In genomic region chr9:56497181-56497864, GRCm38 (mm10) we compare ENCODE assay signal across 9 mouse cellular contexts.
A peak's percentile ranks its signal among the peaks of the same experiment; 100 is the strongest.
DNase-seq lines count a peak whose midpoint lies in the region; ATAC-seq and TF ChIP-seq lines count a peak whose summit lies in the region.
"Had no signal": no experiment of that assay in that cellular context is flagged by ENCODE, and none has a peak within 500 bp of the region (broad histone marks: within the 10 kb centered on the region; RNA-seq: fewer than 3 reads in every experiment).

No protein-coding gene starts in this region.

- no peak overlapping the region for H3K9ac ChIP-seq in hindbrain, embryonic 15.5 days
- no peak overlapping the region for H3K9ac ChIP-seq in hindbrain, embryonic 12.5 days
- no peak overlapping the region for H3K9ac ChIP-seq in heart, postnatal 0 days (replicated peaks; ENCODE audit: low read depth, low read length)
- H3K9ac ChIP-seq: midbrain, embryonic 12.5 days had no signal

- no peaks in the 10 kb centered on the region for H3K9me3 ChIP-seq in hindbrain, embryonic 15.5 days
- no peaks in the 10 kb centered on the region for H3K9me3 ChIP-seq in hindbrain, embryonic 12.5 days (replicated peaks)
- H3K9me3 ChIP-seq in heart, postnatal 0 days (replicated peaks; ENCODE audit: control insufficient read depth, low read length): no peaks in the 10 kb centered on the region
- H3K9me3 ChIP-seq in hindbrain, embryonic 10.5 days: no peaks in the 10 kb centered on the region
- H3K9me3 ChIP-seq: midbrain, embryonic 12.5 days had no signal

- H3K27me3 ChIP-seq in hindbrain, embryonic 15.5 days: no peaks in the 10 kb centered on the region
- no peaks in the 10 kb centered on the region for H3K27me3 ChIP-seq in hindbrain, embryonic 12.5 days
- H3K27me3 ChIP-seq in heart, postnatal 0 days (ENCODE audit: control insufficient read depth, insufficient read depth, low read length): no peaks in the 10 kb centered on the region
- H3K27me3 ChIP-seq in hindbrain, embryonic 10.5 days (ENCODE audit: insufficient read depth, poor library complexity, severe bottlenecking): no peaks in the 10 kb centered on the region
- H3K27me3 ChIP-seq: midbrain, embryonic 12.5 days had no signal

- 0 out of 2 replicates have a peak, but pooled peaks cover 4% of the 10 kb centered on the region for H3K36me3 ChIP-seq in hindbrain, embryonic 15.5 days
- H3K36me3 ChIP-seq in hindbrain, embryonic 12.5 days: peaks cover 8% of the 10 kb centered on the region; the same call in 1 of the 2 replicates
- H3K36me3 ChIP-seq in heart, postnatal 0 days (replicated peaks; ENCODE audit: control insufficient read depth, insufficient read depth, low read length): peaks cover 24% of the 10 kb centered on the region
- peaks cover 36% of the 10 kb centered on the region for H3K36me3 ChIP-seq in hindbrain, embryonic 10.5 days

- H3K4me1 ChIP-seq in hindbrain, embryonic 15.5 days (replicated peaks): peaks cover 37% of the 10 kb centered on the region
- H3K4me1 ChIP-seq in hindbrain, embryonic 12.5 days: peaks cover 21% of the 10 kb centered on the region
- H3K4me1 ChIP-seq in heart, postnatal 0 days (ENCODE audit: control insufficient read depth, insufficient read depth): peaks cover 58% of the 10 kb centered on the region
- H3K4me1 ChIP-seq in hindbrain, embryonic 10.5 days (replicated peaks): peaks cover 31% of the 10 kb centered on the region

- peak overlapping the region; percentile 36 for H3K27ac ChIP-seq in hindbrain, embryonic 15.5 days (replicated peaks)
- no peak overlapping the region for H3K27ac ChIP-seq in hindbrain, embryonic 12.5 days
- H3K27ac ChIP-seq in heart, postnatal 0 days (ENCODE audit: low read depth): peak overlapping the region; percentile 92
- H3K27ac ChIP-seq in hindbrain, embryonic 10.5 days: no peak overlapping the region
- H3K27ac ChIP-seq: midbrain, embryonic 12.5 days had no signal

- peak; percentile 94 to 95 for DNase-seq in adrenal gland, adult (ENCODE audit: inconsistent age in 2 of 2, low spot score in 1 of 2)
- DNase-seq in heart, postnatal 0 days (ENCODE audit: low spot score): peak; percentile 89
- DNase-seq in lung, postnatal 25 days (ENCODE audit: low spot score): peak; percentile 53
- no peak for DNase-seq in layer of hippocampus, postnatal 36 days
- no peak for DNase-seq in right cerebral cortex, postnatal 4 days
- no peak for DNase-seq in hindbrain, embryonic 10.5 days (ENCODE audit: low spot score)

- TF ChIP-seq EP300 in heart, postnatal 0 days (IDR thresholded peaks at IDR 0.05; ENCODE audit: low read depth): peak; percentile 70; the same call in 1 of the 2 replicates

- H3K4me3 ChIP-seq in hindbrain, embryonic 15.5 days: no peak overlapping the region
- H3K4me3 ChIP-seq in hindbrain, embryonic 12.5 days: no peak overlapping the region
- no peak overlapping the region for H3K4me3 ChIP-seq in heart, postnatal 0 days (ENCODE audit: low read depth, low read length)
- no peak overlapping the region for H3K4me3 ChIP-seq in hindbrain, embryonic 10.5 days
- H3K4me3 ChIP-seq: midbrain, embryonic 12.5 days had no signal

- H3K4me2 ChIP-seq in hindbrain, embryonic 15.5 days: no peak overlapping the region
- H3K4me2 ChIP-seq in hindbrain, embryonic 12.5 days (replicated peaks): no peak overlapping the region
- H3K4me2 ChIP-seq in heart, postnatal 0 days (ENCODE audit: low read depth, low read length): no peak overlapping the region
- H3K4me2 ChIP-seq: midbrain, embryonic 12.5 days had no signal

- WGBS in hindbrain, embryonic 15.5 days: 67% methylated on average over 5 of the region's 5 CpGs
- WGBS in hindbrain, embryonic 12.5 days: 79% methylated on average over 5 of the region's 5 CpGs
- WGBS in heart, postnatal 0 days: 30% methylated on average over 5 of the region's 5 CpGs
- 90% methylated on average over 5 of the region's 5 CpGs for WGBS in hindbrain, embryonic 10.5 days

- no peak for TF ChIP-seq CTCF in heart, postnatal 0 days (IDR thresholded peaks at IDR 0.05; ENCODE audit: low read depth)

- no peak for ATAC-seq in hindbrain, embryonic 15.5 days (ENCODE audit: low FRiP score, low read depth)
- no peak for ATAC-seq in hindbrain, embryonic 12.5 days (ENCODE audit: low FRiP score)
- ATAC-seq in heart, postnatal 0 days (ENCODE audit: insufficient read depth, low read depth): peak; percentile 83

Comparison
In these comparisons a context has a peak if more than half of its experiments do, and no peak if none do; other contexts are left out.
1. H3K27ac ChIP-seq: peak in hindbrain, embryonic 15.5 days (single experiment) and heart, postnatal 0 days (single experiment); none in hindbrain, embryonic 12.5 days (single experiment) and hindbrain, embryonic 10.5 days (single experiment).
2. DNase-seq: peak in adrenal gland, adult (2 of 2), heart, postnatal 0 days (single experiment) and lung, postnatal 25 days (single experiment); none in layer of hippocampus, postnatal 36 days (0 of 2), right cerebral cortex, postnatal 4 days (single experiment) and hindbrain, embryonic 10.5 days (single experiment).